Mouse (Mus musculus) embryonic fibroblast, embryonic 13.5 days (primary cell): ENCODE data around the gene Prr7.

ENCODE experiments used
- CTCF ChIP-seq: IDR thresholded peaks from 2 replicates; pipeline ENCODE4 v1.5.1; 2011; ENCODE audit warnings: mild to moderate bottlenecking, control low read depth, low read length, moderate library complexity, borderline replicate concordance; ENCODE audit not compliant: insufficient read depth
- POLR2A ChIP-seq: IDR thresholded peaks from 2 replicates; pipeline ENCODE4 v1.6.1; 2011; ENCODE audit warnings: low read depth, mild to moderate bottlenecking, control low read depth, low read length, moderate library complexity

DNA sequence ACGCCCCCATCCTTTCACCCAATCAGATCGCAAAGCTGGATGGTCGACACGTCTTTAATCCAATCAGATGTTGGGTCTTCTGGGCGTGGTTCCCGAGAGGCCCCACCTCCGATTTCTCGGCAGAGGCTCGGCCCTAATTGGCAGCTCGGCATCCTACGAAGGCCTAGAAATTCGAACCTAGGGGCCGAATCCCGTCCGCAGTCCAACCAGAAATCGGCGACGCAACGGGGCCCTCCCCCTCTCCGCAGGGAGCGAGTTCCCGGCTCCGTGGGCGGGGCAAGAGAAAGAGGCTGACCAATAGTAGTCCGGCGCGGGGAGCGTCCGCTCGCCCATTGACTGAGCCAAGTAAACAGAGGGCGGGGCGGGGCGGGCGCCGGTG, 19.1 kb upstream of the Prr7 start, which contains the start of gene Grk6:
- TF ChIP-seq CTCF (no peak), POLR2A (no peak)
